Mouse (Mus musculus) kidney, adult 2 months (tissue): Measurements from ENCODE around the gene Klhl33. TPM values are rescaled to one million over a fixed set of nuclear protein-coding genes. Genes with fewer than 3 reads are reported as not detected.

ENCODE experiments used
- DNase-seq: peaks from one replicate; pipeline ENCODE4 v3.0.0; 2021
- H3K27ac ChIP-seq: fragments of 200-500 bp; 2 replicates; pipeline ENCODE4 v1.5.1; 2012; ENCODE audit warnings: low read depth, low read length, control low read depth, inconsistent platforms; ENCODE audit not compliant: insufficient read depth
- H3K27me3 ChIP-seq: fragments of 200-500 bp; replicated peaks from 2 replicates; pipeline ENCODE4 v1.6.1; 2012; ENCODE audit warnings: mild to moderate bottlenecking, moderate library complexity, low read length, inconsistent platforms; ENCODE audit not compliant: control insufficient read depth, insufficient read depth
- H3K36me3 ChIP-seq: fragments of 200-500 bp; 2 replicates; pipeline ENCODE4 v1.6.1; 2012; ENCODE audit warnings: mild to moderate bottlenecking, moderate library complexity, low read length, inconsistent platforms; ENCODE audit not compliant: control insufficient read depth, insufficient read depth
- H3K4me1 ChIP-seq: fragments of 200-500 bp; 2 replicates; pipeline ENCODE4 v1.6.1; 2011; ENCODE audit warnings: low read length; ENCODE audit not compliant: control insufficient read depth, insufficient read depth
- H3K4me3 ChIP-seq: fragments of 200-500 bp; 2 replicates; pipeline ENCODE4 v1.5.1; 2011; ENCODE audit warnings: mild to moderate bottlenecking, low read depth, low read length, control low read depth; ENCODE audit not compliant: insufficient read depth
- CTCF ChIP-seq: fragments of 200-500 bp; conservative IDR thresholded peaks from 2 replicates; pipeline ENCODE4 v1.5.1; 2011; ENCODE audit warnings: low read depth, mild to moderate bottlenecking, control low read depth, low read length, moderate library complexity, mixed read lengths; ENCODE audit not compliant: insufficient read depth, insufficient read length
- POLR2A ChIP-seq: fragments of 200-500 bp; IDR thresholded peaks from one replicate; pipeline ENCODE4 v1.6.1; 2011; ENCODE audit warnings: low read depth, low read length, control low read depth
- WGBS: fragments of 180-500 bp; shearing (Covaris S2); methylation state at CpG from one replicate; pipeline ENCODE4 v1.1.7; 2018; 5-methylcytosine and 5-hydroxymethylcytosine counted together
- polyA plus RNA-seq: library from polyadenylated mRNA; depleted of rRNA; stranded (reverse); fragments of >200 nt; gene quantifications from 2 replicates; pipeline ENCODE4 v1.2.3, GENCODE M21; 2012

The Klhl33 gene
- polyA plus RNA-seq, 1 experiment, result 1.2 TPM

GRCm38 (mm10) chr14:50936649-50937048 lies 39.3 kb upstream of the Klhl33 start:
- H3K4me1 ChIP-seq, result peaks cover under 1% of the 10 kb centered on the region; the same call in 1 of the 2 replicates
- no peak overlapping the region for H3K4me3 ChIP-seq
- TF ChIP-seq POLR2A, result no peak
- TF ChIP-seq CTCF, result no peak
- 33% methylated on average over 1 of the region's 1 CpGs for WGBS
- no peak for DNase-seq
- no peaks in the 10 kb centered on the region for H3K36me3 ChIP-seq
- no peaks in the 10 kb centered on the region for H3K27me3 ChIP-seq
- no peak overlapping the region for H3K27ac ChIP-seq

- Histone ChIP-seq H3K4me3 (peak overlapping the region; percentile 73), H3K4me1 (peaks cover 11% of the 10 kb centered on the region; the same call in 1 of the 2 replicates), H3K36me3 (no peaks in the 10 kb centered on the region; the same call in 1 of the 2 replicates), H3K27ac (peak overlapping the region; percentile 61), H3K27me3 (no peaks in the 10 kb centered on the region)
- 10% methylated on average over 12 of the region's 12 CpGs for WGBS
- no peak for DNase-seq
- TF ChIP-seq CTCF (no peak), POLR2A (no peak)
Observed at GRCm38 (mm10) chr14:50931493-50932020, 34.2 kb upstream of the Klhl33 start.

GRCm38 (mm10) chr14:50930754-50931492 lies 33.6 kb upstream of the Klhl33 start, which contains the start of the genes Pip4p1 and Pnp:
Gene Pip4p1, minus strand, starts transcription at chr14:50930856.
Gene Pnp, plus strand, starts transcription at chr14:50931082.
- Histone ChIP-seq H3K36me3 (no peaks in the 10 kb centered on the region; the same call in 1 of the 2 replicates), H3K27ac (peak within 1 kb of the TSS; percentile 78), H3K4me3 (peak within 1 kb of the TSS; percentile 75), H3K27me3 (no peaks in the 10 kb centered on the region), H3K4me1 (peaks cover 11% of the 10 kb centered on the region; the same call in 1 of the 2 replicates)
- DNase-seq, result peak; percentile 100
- peak; percentile 19 for TF ChIP-seq POLR2A
- TF ChIP-seq CTCF, result no peak
- WGBS, result under 1% methylated on average over 65 of the region's 68 CpGs

- Histone ChIP-seq H3K36me3 (no peaks in the 10 kb centered on the region; the same call in 1 of the 2 replicates), H3K4me1 (peaks cover 11% of the 10 kb centered on the region; the same call in 1 of the 2 replicates), H3K27me3 (no peaks in the 10 kb centered on the region), H3K4me3 (peak overlapping the region; percentile 75), H3K27ac (peak overlapping the region; percentile 78)
- no peak for TF ChIP-seq CTCF
- TF ChIP-seq POLR2A, result no peak
- under 1% methylated on average over 38 of the region's 38 CpGs for WGBS
- peak; percentile 81 for DNase-seq
Observed at GRCm38 (mm10) chr14:50930377-50930753, 33.1 kb upstream of the Klhl33 start.

- TF ChIP-seq POLR2A (no peak), CTCF (no peak)
- peak; percentile 23 for DNase-seq
- Histone ChIP-seq H3K27ac (peak overlapping the region; percentile 78; the same call in 1 of the 2 replicates), H3K4me1 (peaks cover 11% of the 10 kb centered on the region; the same call in 1 of the 2 replicates), H3K36me3 (no peaks in the 10 kb centered on the region; the same call in 1 of the 2 replicates), H3K4me3 (peak overlapping the region; percentile 75), H3K27me3 (no peaks in the 10 kb centered on the region)
- WGBS, result 7% methylated on average over 10 of the region's 10 CpGs
Observed at GRCm38 (mm10) chr14:50929951-50930350, 32.6 kb upstream of the Klhl33 start.

- Histone ChIP-seq H3K27ac (no peak overlapping the region), H3K36me3 (no peaks in the 10 kb centered on the region; the same call in 1 of the 2 replicates), H3K4me1 (peaks cover 11% of the 10 kb centered on the region; the same call in 1 of the 2 replicates), H3K27me3 (no peaks in the 10 kb centered on the region), H3K4me3 (no peak overlapping the region)
- TF ChIP-seq CTCF (no peak), POLR2A (no peak)
- DNase-seq, result no peak
- WGBS, result 72% methylated on average over 3 of the region's 3 CpGs
Observed at GRCm38 (mm10) chr14:50927366-50927765, 30.1 kb upstream of the Klhl33 start.
